Mouse (Mus musculus): ENCODE data around the gene Suclg2. TPM values are rescaled to one million over a fixed set of nuclear protein-coding genes. Genes with fewer than 3 reads are reported as not detected.
A peak's percentile ranks its signal among the peaks of the same experiment; 100 is the strongest.

The Suclg2 gene
- polyA plus RNA-seq, 2 experiments: 30.7 to 48.9 TPM

GRCm38 (mm10) chr6:95499639-95500038 is 219.0 kb downstream of the Suclg2 start:
- Histone ChIP-seq H3K36me3 (ENCODE audit: control insufficient read depth, insufficient read depth, low read length) (no peaks in the 10 kb centered on the region), H3K27ac (replicated peaks; ENCODE audit: low read depth, low read length) (no peak overlapping the region), H3K27me3 (ENCODE audit: control insufficient read depth, insufficient read depth, low read length) (no peaks in the 10 kb centered on the region), H3K4me2 (replicated peaks; ENCODE audit: low read depth, low read length, severe bottlenecking) (no peak overlapping the region), H3K4me1 (ENCODE audit: control insufficient read depth, insufficient read depth, low read length) (0 out of 2 replicates have a peak, but pooled peaks cover 8% of the 10 kb centered on the region), H3K9ac (ENCODE audit: low read depth, low read length, severe bottlenecking) (no peak overlapping the region), H3K4me3 (replicated peaks; ENCODE audit: low read length) (no peak overlapping the region), H3K9me3 (ENCODE audit: control insufficient read depth, low read length) (no peaks in the 10 kb centered on the region)
- ATAC-seq (ENCODE audit: low FRiP score, low read depth): no peak
- DNase-seq (ENCODE audit: low spot score): no peak
- TF ChIP-seq POLR2A (IDR thresholded peaks at IDR 0.05; ENCODE audit: borderline replicate concordance, extremely low read depth, insufficient read depth, insufficient read length): no peak
- 72% methylated on average over 5 of the region's 5 CpGs for WGBS

GRCm38 (mm10) chr6:95492216-95492956 is 226.2 kb downstream of the Suclg2 start:
- Histone ChIP-seq H3K4me2 (replicated peaks; ENCODE audit: low read depth, low read length, severe bottlenecking) (no peak overlapping the region), H3K9ac (ENCODE audit: low read depth, low read length, severe bottlenecking) (no peak overlapping the region), H3K4me3 (replicated peaks; ENCODE audit: low read length) (no peak overlapping the region), H3K27ac (replicated peaks; ENCODE audit: low read depth, low read length) (no peak overlapping the region), H3K9me3 (ENCODE audit: control insufficient read depth, low read length) (no peaks in the 10 kb centered on the region), H3K36me3 (ENCODE audit: control insufficient read depth, insufficient read depth, low read length) (no peaks in the 10 kb centered on the region), H3K27me3 (ENCODE audit: control insufficient read depth, insufficient read depth, low read length) (no peaks in the 10 kb centered on the region), H3K4me1 (ENCODE audit: control insufficient read depth, insufficient read depth, low read length) (no peaks in the 10 kb centered on the region)
- ATAC-seq (ENCODE audit: low FRiP score, low read depth): no peak
- DNase-seq (ENCODE audit: low spot score): no peak
- 71% methylated on average over 8 of the region's 8 CpGs for WGBS
- no peak for TF ChIP-seq POLR2A (IDR thresholded peaks at IDR 0.05; ENCODE audit: borderline replicate concordance, extremely low read depth, insufficient read depth, insufficient read length)

- Histone ChIP-seq H3K4me3 (replicated peaks; ENCODE audit: low read length) (no peak overlapping the region), H3K27me3 (ENCODE audit: control insufficient read depth, insufficient read depth, low read length) (no peaks in the 10 kb centered on the region), H3K27ac (replicated peaks; ENCODE audit: low read depth, low read length) (no peak overlapping the region), H3K36me3 (ENCODE audit: control insufficient read depth, insufficient read depth, low read length) (no peaks in the 10 kb centered on the region), H3K4me2 (replicated peaks; ENCODE audit: low read depth, low read length, severe bottlenecking) (no peak overlapping the region), H3K9ac (ENCODE audit: low read depth, low read length, severe bottlenecking) (no peak overlapping the region), H3K9me3 (ENCODE audit: control insufficient read depth, low read length) (no peaks in the 10 kb centered on the region), H3K4me1 (ENCODE audit: control insufficient read depth, insufficient read depth, low read length) (no peaks in the 10 kb centered on the region)
- ATAC-seq (ENCODE audit: low FRiP score, low read depth) (no peak), DNase-seq (ENCODE audit: low spot score) (no peak)
- WGBS: 72% methylated on average over 2 of the region's 2 CpGs
- no peak for TF ChIP-seq POLR2A (IDR thresholded peaks at IDR 0.05; ENCODE audit: borderline replicate concordance, extremely low read depth, insufficient read depth, insufficient read length)
Observed at GRCm38 (mm10) chr6:95491043-95491442, 227.6 kb downstream of the Suclg2 start.

GRCm38 (mm10) chr6:95485791-95486190 is 232.8 kb downstream of the Suclg2 start:
- 91% methylated on average over 6 of the region's 6 CpGs for WGBS
- no peak overlapping the region for H3K4me2 ChIP-seq (replicated peaks; ENCODE audit: low read depth, low read length, severe bottlenecking)

GRCm38 (mm10) chr6:95484183-95484818 is 234.3 kb downstream of the Suclg2 start:
- Histone ChIP-seq H3K4me3 (replicated peaks; ENCODE audit: low read length) (no peak overlapping the region), H3K27me3 (ENCODE audit: control insufficient read depth, insufficient read depth, low read length) (no peaks in the 10 kb centered on the region), H3K9me3 (ENCODE audit: control insufficient read depth, low read length) (no peaks in the 10 kb centered on the region), H3K9ac (ENCODE audit: low read depth, low read length, severe bottlenecking) (no peak overlapping the region), H3K27ac (replicated peaks; ENCODE audit: low read depth, low read length) (no peak overlapping the region), H3K36me3 (ENCODE audit: control insufficient read depth, insufficient read depth, low read length) (no peaks in the 10 kb centered on the region), H3K4me1 (ENCODE audit: control insufficient read depth, insufficient read depth, low read length) (no peaks in the 10 kb centered on the region), H3K4me2 (replicated peaks; ENCODE audit: low read depth, low read length, severe bottlenecking) (no peak overlapping the region)
- TF ChIP-seq POLR2A (IDR thresholded peaks at IDR 0.05; ENCODE audit: borderline replicate concordance, extremely low read depth, insufficient read depth, insufficient read length): no peak
- ATAC-seq (ENCODE audit: low FRiP score, low read depth) (no peak), DNase-seq (ENCODE audit: low spot score) (peak; percentile 52)
- WGBS: 60% methylated on average over 7 of the region's 7 CpGs

More at GRCm38 (mm10) chr6:95485791-95486190, 232.8 kb downstream of the Suclg2 start:
- no peak overlapping the region for H3K9ac ChIP-seq (ENCODE audit: low read depth, low read length, severe bottlenecking)
- H3K4me1 ChIP-seq (ENCODE audit: control insufficient read depth, insufficient read depth, low read length): no peaks in the 10 kb centered on the region
- H3K9me3 ChIP-seq (ENCODE audit: control insufficient read depth, low read length): no peaks in the 10 kb centered on the region
- no peaks in the 10 kb centered on the region for H3K27me3 ChIP-seq (ENCODE audit: control insufficient read depth, insufficient read depth, low read length)
- no peak overlapping the region for H3K4me3 ChIP-seq (replicated peaks; ENCODE audit: low read length)
- no peak overlapping the region for H3K27ac ChIP-seq (replicated peaks; ENCODE audit: low read depth, low read length)
- H3K36me3 ChIP-seq (ENCODE audit: control insufficient read depth, insufficient read depth, low read length): no peaks in the 10 kb centered on the region
- ATAC-seq (ENCODE audit: low FRiP score, low read depth) (no peak), DNase-seq (ENCODE audit: low spot score) (no peak)
- TF ChIP-seq POLR2A (IDR thresholded peaks at IDR 0.05; ENCODE audit: borderline replicate concordance, extremely low read depth, insufficient read depth, insufficient read length): no peak
